Mouse (Mus musculus) regulatory T cell (primary cell): ENCODE data around the gene Zbtb22.

Source experiments
- in situ Hi-C: fragments of 300-600 bp; cut with MboI, MseI; formaldehyde crosslinking; loops from one replicate; pipeline ENCODE4 v1.15.1; 2025; ENCODE audit warnings: high pct_unique_total_duplicates

Zbtb22 gene

DNA sequence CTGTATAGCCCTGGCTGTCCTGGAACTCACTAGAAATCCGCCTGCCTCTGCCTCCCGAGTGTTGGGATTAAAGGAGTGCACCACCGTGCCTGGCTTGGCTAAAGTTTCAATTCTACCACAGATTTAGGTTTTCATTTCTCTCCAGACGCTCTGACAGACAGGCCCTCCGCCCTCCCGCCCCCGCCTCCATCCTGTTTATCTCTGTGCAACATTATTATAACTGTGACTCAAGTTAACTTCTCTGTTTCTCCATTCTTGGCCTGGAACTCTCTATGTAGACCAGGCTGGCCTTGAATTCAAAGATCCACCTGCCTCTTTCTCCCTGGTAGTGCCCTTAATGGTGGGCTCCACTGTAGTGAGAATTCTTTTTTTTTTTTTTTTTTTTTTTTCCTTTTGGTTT, 13.2 kb upstream of the Zbtb22 start:
- in situ Hi-C loops = loop anchor here (25.0 kb wide), 1 partner anchor 710 kb away; the partner anchor contains the start of genes Agpat1, Egfl8 and Rnf5

GRCm38 (mm10) chr17:33903911-33904651, 11.6 kb upstream of the Zbtb22 start:
- in situ Hi-C loops = loop anchor here (25.0 kb wide), 1 partner anchor 708 kb away; the partner anchor contains the start of genes Agpat1, Egfl8 and Rnf5

DNA sequence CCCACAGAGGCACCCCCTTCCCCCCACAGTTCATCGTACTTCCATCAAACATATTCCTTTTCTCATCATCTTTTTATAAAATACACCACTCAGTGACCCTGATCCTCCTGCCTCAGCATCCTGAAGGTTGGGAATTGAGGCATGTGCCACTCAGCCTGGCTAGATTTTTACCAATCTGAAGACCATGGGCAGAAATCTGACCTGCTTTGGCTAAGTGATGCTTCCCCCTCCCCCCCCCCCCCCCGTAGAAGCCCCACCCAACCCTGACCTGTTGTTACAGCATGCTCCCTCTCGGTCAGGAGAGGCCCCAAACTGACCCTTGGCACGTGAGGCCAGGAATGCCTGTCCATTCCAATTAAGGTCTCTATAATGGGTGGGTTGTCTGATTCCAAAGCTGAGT, 10.9 kb upstream of the Zbtb22 start, which contains the start of gene Platr17:
Gene Platr17 (plus strand): TSS at position 301 of the 400 bp plus-strand sequence.
- in situ Hi-C loops = loop anchor here (5.0 to 25.0 kb wide), 2 partner anchors 33 to 707 kb away; partner anchors contain the start of genes Agpat1, Egfl8, Gm7029 and Rnf5

- in situ Hi-C loops = loop anchor here (5.0 to 25.0 kb wide), 2 partner anchors 36 to 704 kb away; partner anchors contain the start of genes Agpat1, Egfl8, Gm7029 and Rnf5
Observed at GRCm38 (mm10) chr17:33908331-33909076, 7.2 kb upstream of the Zbtb22 start.

GRCm38 (mm10) chr17:33909077-33909868, 6.4 kb upstream of the Zbtb22 start, which contains the start of gene Daxx:
Daxx (plus strand) TSS chr17:33909414.
- in situ Hi-C loops = loop anchor here (5.0 to 25.0 kb wide), 2 partner anchors 37 to 703 kb away; partner anchors contain the start of genes Agpat1, Egfl8, Gm7029 and Rnf5

DNA sequence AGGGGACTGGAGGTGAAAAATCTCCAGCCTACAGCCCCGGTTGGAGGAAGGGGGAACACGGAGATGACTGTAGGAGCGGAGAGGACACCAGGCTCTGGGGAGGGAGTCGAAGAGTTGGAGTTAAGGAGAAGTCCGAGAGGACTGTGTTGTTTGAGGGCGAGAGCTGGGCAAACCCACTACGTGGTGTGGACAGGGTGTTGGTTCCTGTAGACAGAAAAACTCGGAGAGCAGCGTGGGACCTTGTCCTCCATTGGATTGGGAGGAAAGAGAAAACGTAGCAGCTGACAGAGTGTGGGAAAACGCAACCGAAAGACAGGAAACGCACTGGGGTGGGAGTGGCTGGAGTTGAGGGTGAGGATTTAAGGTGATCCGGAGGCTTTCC, 5.8 kb upstream of the Zbtb22 start:
- in situ Hi-C loops = loop anchor here (5.0 to 25.0 kb wide), 2 partner anchors 38 to 702 kb away; partner anchors contain the start of genes Agpat1, Egfl8, Gm7029 and Rnf5

DNA sequence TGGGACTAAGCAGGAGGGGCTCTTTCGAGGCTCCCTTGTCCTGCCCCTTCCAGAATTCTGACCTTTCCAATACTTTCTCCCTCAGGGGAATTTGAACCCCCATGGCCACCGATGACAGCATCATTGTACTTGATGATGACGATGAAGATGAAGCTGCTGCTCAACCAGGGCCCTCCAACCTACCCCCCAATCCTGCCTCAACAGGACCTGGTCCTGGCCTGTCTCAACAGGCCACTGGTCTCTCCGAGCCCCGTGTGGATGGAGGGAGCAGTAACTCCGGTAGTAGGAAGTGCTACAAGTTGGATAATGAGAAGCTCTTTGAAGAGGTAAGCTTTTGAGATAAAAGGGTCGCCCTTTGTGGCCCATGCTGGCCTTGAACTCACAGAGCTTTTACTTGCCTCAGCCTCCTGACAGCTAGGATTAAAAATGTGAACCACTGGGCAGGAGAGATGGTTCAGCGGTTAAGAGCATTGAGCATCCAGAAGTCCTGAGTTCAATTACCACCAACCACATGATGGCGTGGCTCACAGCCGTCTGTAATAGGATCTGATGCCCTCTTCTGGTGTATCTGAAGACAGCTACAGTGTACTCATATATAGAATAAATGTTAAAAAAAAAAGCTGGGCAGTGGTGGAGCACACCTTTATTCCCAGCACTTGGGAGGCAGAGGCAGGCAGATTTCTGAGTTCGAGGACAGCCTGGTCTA, 5.2 kb upstream of the Zbtb22 start:
- in situ Hi-C loops = loop anchor here (25.0 kb wide), 1 partner anchor 702 kb away; the partner anchor contains the start of genes Agpat1, Egfl8 and Rnf5

GRCm38 (mm10) chr17:33911052-33911812, 4.5 kb upstream of the Zbtb22 start:
- in situ Hi-C loops = loop anchor here (25.0 kb wide), 1 partner anchor 701 kb away; the partner anchor contains the start of genes Agpat1, Egfl8 and Rnf5

DNA sequence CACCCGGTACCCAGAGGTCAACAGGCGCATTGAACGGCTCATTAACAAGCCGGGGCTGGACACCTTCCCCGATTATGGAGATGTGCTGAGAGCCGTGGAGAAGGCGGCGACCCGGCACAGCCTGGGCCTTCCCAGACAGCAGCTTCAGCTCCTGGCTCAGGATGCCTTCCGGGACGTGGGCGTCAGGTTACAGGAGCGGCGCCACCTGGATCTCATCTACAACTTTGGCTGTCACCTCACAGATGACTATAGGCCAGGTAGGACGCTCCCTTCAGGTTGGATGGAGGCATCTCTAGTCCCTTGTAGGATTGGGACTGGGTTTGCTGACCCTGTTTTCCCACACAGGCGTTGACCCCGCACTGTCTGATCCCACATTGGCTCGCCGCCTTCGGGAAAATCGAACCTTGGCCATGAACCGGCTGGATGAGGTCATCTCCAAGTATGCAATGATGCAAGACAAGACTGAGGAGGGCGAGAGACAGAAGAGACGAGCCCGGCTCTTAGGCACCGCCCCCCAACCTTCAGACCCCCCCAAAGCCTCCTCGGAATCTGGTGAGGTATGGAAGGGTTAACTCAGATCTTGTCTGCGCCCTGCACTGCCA, 3.8 kb upstream of the Zbtb22 start:
- in situ Hi-C loops = loop anchor here (25.0 kb wide), 1 partner anchor 700 kb away; the partner anchor contains the start of genes Agpat1, Egfl8 and Rnf5

- in situ Hi-C loops = loop anchor here (25.0 kb wide), 1 partner anchor 699 kb away; the partner anchor contains the start of genes Agpat1, Egfl8 and Rnf5
Observed at GRCm38 (mm10) chr17:33913264-33913663, 2.4 kb upstream of the Zbtb22 start.

GRCm38 (mm10) chr17:33913905-33914304, 1.8 kb upstream of the Zbtb22 start:
- in situ Hi-C loops = loop anchor here (25.0 kb wide), 1 partner anchor 698 kb away; the partner anchor contains the start of genes Agpat1, Egfl8 and Rnf5

- in situ Hi-C loops = loop anchor here (25.0 kb wide), 1 partner anchor 697 kb away; the partner anchor contains the start of genes Agpat1, Egfl8 and Rnf5
Observed at GRCm38 (mm10) chr17:33914969-33915391, 724 bp upstream of the Zbtb22 start.

- in situ Hi-C loops = loop anchor here (25.0 kb wide), 1 partner anchor 696 kb away; the partner anchor contains the start of genes Agpat1, Egfl8 and Rnf5
Observed at GRCm38 (mm10) chr17:33916294-33916693, 590 bp downstream of the Zbtb22 start.

- in situ Hi-C loops = loop anchor here (25.0 kb wide), 1 partner anchor 695 kb away; the partner anchor contains the start of genes Agpat1, Egfl8 and Rnf5
Observed at GRCm38 (mm10) chr17:33916847-33917655, 1.3 kb downstream of the Zbtb22 start.

- in situ Hi-C loops = loop anchor here (25.0 kb wide), 1 partner anchor 695 kb away; the partner anchor contains the start of genes Agpat1, Egfl8 and Rnf5
Observed at GRCm38 (mm10) chr17:33917656-33918292, 2.1 kb downstream of the Zbtb22 start.

DNA sequence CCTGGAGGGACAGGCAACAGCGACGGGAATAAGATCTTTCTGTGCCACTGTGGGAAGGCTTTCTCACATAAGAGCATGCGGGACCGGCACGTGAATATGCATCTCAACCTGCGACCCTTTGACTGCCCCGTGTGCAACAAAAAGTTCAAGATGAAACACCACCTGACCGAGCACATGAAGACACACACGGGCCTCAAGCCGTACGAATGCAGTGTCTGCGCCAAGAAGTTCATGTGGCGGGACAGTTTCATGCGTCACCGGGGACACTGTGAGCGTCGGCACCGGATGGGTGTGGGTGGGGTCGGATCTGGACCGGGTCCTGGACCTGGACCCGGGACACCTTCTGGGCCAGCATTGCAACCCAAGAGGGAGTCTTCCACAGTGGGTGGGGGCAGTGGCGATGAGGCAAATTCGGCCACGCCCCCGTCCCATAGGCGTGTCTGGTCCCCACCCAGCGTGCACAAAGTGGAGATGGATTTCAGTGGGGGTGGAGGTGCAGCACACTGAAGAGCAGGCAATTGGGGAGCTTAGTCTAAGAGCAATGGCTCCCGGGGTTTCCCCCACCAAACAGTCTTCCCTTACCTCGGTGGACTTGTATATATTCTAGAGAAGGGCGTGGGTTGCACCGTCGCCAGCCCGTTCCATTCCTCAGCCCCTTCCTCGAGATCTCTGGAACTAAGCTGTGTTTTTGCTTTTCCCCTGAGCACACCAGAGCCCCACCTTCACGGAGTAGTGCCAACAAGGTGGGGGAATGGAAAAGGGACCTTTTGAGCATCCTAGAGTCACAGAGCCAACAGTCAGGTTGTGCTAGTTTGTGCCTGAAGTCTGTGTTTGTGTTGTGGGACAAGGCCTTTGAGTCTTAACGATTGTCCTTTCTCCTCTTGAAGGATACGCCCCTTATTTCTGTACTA, 2.8 kb downstream of the Zbtb22 start:
- in situ Hi-C loops = loop anchor here (25.0 kb wide), 1 partner anchor 694 kb away; the partner anchor contains the start of genes Agpat1, Egfl8 and Rnf5
